Mouse (Mus musculus): ENCODE measurements around the gene Ofd1.

DNA sequence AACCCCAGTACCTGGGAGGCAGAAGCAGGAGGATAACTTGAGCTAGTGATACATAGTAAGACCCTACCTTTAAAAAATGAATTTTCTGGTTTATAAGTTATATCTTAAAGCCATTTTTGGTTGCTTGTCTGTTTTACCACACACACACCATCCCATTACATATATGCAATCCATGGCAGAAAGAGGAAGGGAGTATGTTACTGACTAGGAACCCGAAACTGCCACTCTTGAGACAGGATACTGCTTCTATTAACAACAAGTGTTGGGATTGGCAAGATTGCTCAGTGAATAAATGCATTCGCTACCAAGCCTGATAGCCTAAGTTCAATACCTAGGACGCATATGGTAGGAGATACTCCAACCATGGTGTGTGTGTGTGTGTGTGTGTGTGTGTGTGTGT, 84.2 kb downstream of the Ofd1 start:
- TF ChIP-seq CTCF (conservative IDR thresholded peaks at IDR 0.05; ENCODE audit: low read length) (no peak), POU5F1 (IDR thresholded peaks at IDR 0.05; ENCODE audit: borderline replicate concordance, low read length) (no peak), NANOG (IDR thresholded peaks at IDR 0.05; ENCODE audit: borderline replicate concordance, low read length) (no peak)
